Mouse (Mus musculus): Measurements from ENCODE around the gene Olfr1309. TPM values are rescaled to one million over a fixed set of nuclear protein-coding genes. Genes with fewer than 3 reads are reported as not detected.

Gene Olfr1309
- not detected for polyA plus RNA-seq (2017; shearing (Covaris generic))

GRCm38 (mm10) chr2:111990181-111990580, at the start of gene Olfr1309:
Gene Olfr1309, minus strand, starts transcription at chr2:111990281.

GRCm38 (mm10) chr2:112024312-112024711, 34.2 kb upstream of the Olfr1309 start, which contains the start of gene Olfr1311:
Gene Olfr1311, minus strand, starts transcription at chr2:112024412.

DNA sequence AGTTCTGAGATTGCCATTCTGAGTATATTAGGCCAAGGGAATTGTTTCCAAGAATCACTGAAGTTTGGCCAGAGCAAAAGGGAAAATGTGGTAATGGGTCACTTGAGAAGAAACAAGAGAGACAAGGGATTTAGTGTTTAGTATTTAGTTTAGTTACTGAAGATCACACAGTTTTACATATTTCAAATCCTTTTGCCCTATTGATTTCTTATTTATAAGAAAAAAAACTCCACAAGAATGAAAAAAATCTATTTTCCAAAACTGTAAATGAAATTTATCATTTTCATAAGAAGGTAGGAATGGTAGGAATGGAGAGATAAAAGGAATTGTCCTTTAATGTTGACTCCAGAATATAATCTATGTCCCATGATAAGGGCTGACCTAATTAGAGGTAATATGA, 22.5 kb upstream of the Olfr1309 start, which contains the start of gene Olfr1310:
TSS of gene Olfr1310 (minus strand) at position 101 of the 400 bp plus-strand sequence.

GRCm38 (mm10) chr2:111964844-111965243, 25.2 kb downstream of the Olfr1309 start, which contains the start of gene Olfr1308:
Gene Olfr1308, minus strand, starts transcription at chr2:111964944.

GRCm38 (mm10) chr2:111949340-111949739, 40.7 kb downstream of the Olfr1309 start, which contains the start of gene Olfr1307:
Gene Olfr1307, minus strand, starts transcription at chr2:111949440.

Other genes starting within 250 kb of the Olfr1309 start
- not detected for gene Olfr1301, start 239.3 kb downstream of the Olfr1309 start, polyA plus RNA-seq (2017; shearing (Covaris generic))
- gene Olfr1302, start 212.9 kb downstream of the Olfr1309 start, polyA plus RNA-seq (2017; shearing (Covaris generic)): not detected
- not detected for gene Olfr1303, start 169.9 kb downstream of the Olfr1309 start, polyA plus RNA-seq (2017; shearing (Covaris generic))
- gene Olfr1305, start 113.1 kb downstream of the Olfr1309 start, polyA plus RNA-seq (2017; shearing (Covaris generic)): not detected
- not detected for gene Olfr1306, start 74.0 kb downstream of the Olfr1309 start, polyA plus RNA-seq (2017; shearing (Covaris generic))
- gene Olfr1307, start 40.8 kb downstream of the Olfr1309 start, polyA plus RNA-seq (2017; shearing (Covaris generic)): 0.04 TPM
- not detected for gene Olfr1308, start 25.3 kb downstream of the Olfr1309 start, polyA plus RNA-seq (2017; shearing (Covaris generic))
- not detected for gene Olfr1310, start 22.4 kb upstream of the Olfr1309 start, polyA plus RNA-seq (2017; shearing (Covaris generic))
- not detected for gene Olfr1311, start 34.1 kb upstream of the Olfr1309 start, polyA plus RNA-seq (2017; shearing (Covaris generic))
- gene Olfr1312, start 60.0 kb upstream of the Olfr1309 start, polyA plus RNA-seq (2017; shearing (Covaris generic)): not detected
- not detected for gene Olfr1313, start 87.6 kb upstream of the Olfr1309 start, polyA plus RNA-seq (2017; shearing (Covaris generic))
- not detected for gene Olfr1314, start 106.5 kb upstream of the Olfr1309 start, polyA plus RNA-seq (2017; shearing (Covaris generic))
- gene Olfr1315-ps1, start 125.2 kb upstream of the Olfr1309 start, polyA plus RNA-seq (2017; shearing (Covaris generic)): not detected
- not detected for gene Olfr1316, start 144.7 kb upstream of the Olfr1309 start, polyA plus RNA-seq (2017; shearing (Covaris generic))
- not detected for gene Olfr1317, start 150.0 kb upstream of the Olfr1309 start, polyA plus RNA-seq (2017; shearing (Covaris generic))
- not detected for gene Olfr1318, start 163.9 kb upstream of the Olfr1309 start, polyA plus RNA-seq (2017; shearing (Covaris generic))
- 95.5 TPM for gene Lpcat4, start 249.2 kb upstream of the Olfr1309 start, polyA plus RNA-seq (2017; shearing (Covaris generic))

All from CD4-positive, CD25-positive, alpha-beta regulatory T cell (primary cell).